Mouse (Mus musculus): Measurements from ENCODE around the gene Taf8. TPM values are rescaled to one million over a fixed set of nuclear protein-coding genes. Genes with fewer than 3 reads are reported as not detected.

Gene Taf8
- total and polyA plus RNA-seq, 2 experiments from 2014 or later = 11.5 to 26.4 TPM

GRCm38 (mm10) chr17:47444113-47444512 is 58.0 kb downstream of the Taf8 start:
- TF ChIP-seq EP300 (IDR thresholded peaks at IDR 0.05; ENCODE audit: low read depth) (no peak), CTCF (IDR thresholded peaks at IDR 0.05; ENCODE audit: low read depth) (no peak)
- no peak overlapping the region for H3K4me3 ChIP-seq (ENCODE audit: low read depth, low read length)
- ATAC-seq (ENCODE audit: insufficient read depth, low read depth) (no peak), DNase-seq (ENCODE audit: low spot score) (no peak)
- 49% methylated on average over 6 of the region's 6 CpGs for WGBS
- H3K9me3 ChIP-seq (replicated peaks; ENCODE audit: control insufficient read depth, low read length) = no peaks in the 10 kb centered on the region
- peak overlapping the region; percentile 38 for H3K9ac ChIP-seq (replicated peaks; ENCODE audit: low read depth, low read length)
- H3K27me3 ChIP-seq (ENCODE audit: control insufficient read depth, insufficient read depth, low read length) = no peaks in the 10 kb centered on the region
- H3K4me1 ChIP-seq (ENCODE audit: control insufficient read depth, insufficient read depth) = peaks cover 51% of the 10 kb centered on the region
- peak overlapping the region; percentile 64 for H3K27ac ChIP-seq (ENCODE audit: low read depth)
- H3K4me2 ChIP-seq (ENCODE audit: low read depth, low read length) = no peak overlapping the region
- no peaks in the 10 kb centered on the region for H3K36me3 ChIP-seq (replicated peaks; ENCODE audit: control insufficient read depth, insufficient read depth, low read length)

GRCm38 (mm10) chr17:47442271-47442670 is 59.8 kb downstream of the Taf8 start:
- peaks cover 45% of the 10 kb centered on the region for H3K4me1 ChIP-seq (ENCODE audit: control insufficient read depth, insufficient read depth)

GRCm38 (mm10) chr17:47441296-47442051 is 60.6 kb downstream of the Taf8 start:
- H3K4me2 ChIP-seq (ENCODE audit: low read depth, low read length) = no peak overlapping the region
- H3K9me3 ChIP-seq (replicated peaks; ENCODE audit: control insufficient read depth, low read length) = no peaks in the 10 kb centered on the region
- peaks cover 45% of the 10 kb centered on the region for H3K4me1 ChIP-seq (ENCODE audit: control insufficient read depth, insufficient read depth)
- TF ChIP-seq CTCF (IDR thresholded peaks at IDR 0.05; ENCODE audit: low read depth) = no peak
- no peak for TF ChIP-seq EP300 (IDR thresholded peaks at IDR 0.05; ENCODE audit: low read depth)
- no peak overlapping the region for H3K9ac ChIP-seq (replicated peaks; ENCODE audit: low read depth, low read length)
- no peaks in the 10 kb centered on the region for H3K27me3 ChIP-seq (ENCODE audit: control insufficient read depth, insufficient read depth, low read length)
- ATAC-seq (ENCODE audit: insufficient read depth, low read depth) = peak; percentile 28; the same call in 1 of the 2 replicates
- no peak overlapping the region for H3K4me3 ChIP-seq (ENCODE audit: low read depth, low read length)
- DNase-seq (ENCODE audit: low spot score) = no peak
- peak overlapping the region; percentile 58; the same call in 1 of the 2 replicates for H3K27ac ChIP-seq (ENCODE audit: low read depth)
- H3K36me3 ChIP-seq (replicated peaks; ENCODE audit: control insufficient read depth, insufficient read depth, low read length) = no peaks in the 10 kb centered on the region
- 48% methylated on average over 19 of the region's 19 CpGs for WGBS

More at GRCm38 (mm10) chr17:47442271-47442670, 59.8 kb downstream of the Taf8 start:
- H3K36me3 ChIP-seq (replicated peaks; ENCODE audit: control insufficient read depth, insufficient read depth, low read length) = no peaks in the 10 kb centered on the region
- H3K9me3 ChIP-seq (replicated peaks; ENCODE audit: control insufficient read depth, low read length) = no peaks in the 10 kb centered on the region
- WGBS = 75% methylated on average over 3 of the region's 3 CpGs
- H3K4me2 ChIP-seq (ENCODE audit: low read depth, low read length) = no peak overlapping the region
- no peak overlapping the region; the same call in 1 of the 2 replicates for H3K27ac ChIP-seq (ENCODE audit: low read depth)
- no peak overlapping the region for H3K4me3 ChIP-seq (ENCODE audit: low read depth, low read length)
- DNase-seq (ENCODE audit: low spot score) (no peak), ATAC-seq (ENCODE audit: insufficient read depth, low read depth) (no peak)
- no peak overlapping the region for H3K9ac ChIP-seq (replicated peaks; ENCODE audit: low read depth, low read length)
- H3K27me3 ChIP-seq (ENCODE audit: control insufficient read depth, insufficient read depth, low read length) = no peaks in the 10 kb centered on the region
- TF ChIP-seq CTCF (IDR thresholded peaks at IDR 0.05; ENCODE audit: low read depth) (peak; percentile 10; the same call in 1 of the 2 replicates), EP300 (IDR thresholded peaks at IDR 0.05; ENCODE audit: low read depth) (no peak)

GRCm38 (mm10) chr17:47440359-47440890 is 61.7 kb downstream of the Taf8 start:
- H3K27ac ChIP-seq (ENCODE audit: low read depth) = peak overlapping the region; percentile 40; the same call in 1 of the 2 replicates
- no peaks in the 10 kb centered on the region for H3K27me3 ChIP-seq (ENCODE audit: control insufficient read depth, insufficient read depth, low read length)
- H3K36me3 ChIP-seq (replicated peaks; ENCODE audit: control insufficient read depth, insufficient read depth, low read length) = no peaks in the 10 kb centered on the region
- no peak overlapping the region for H3K9ac ChIP-seq (replicated peaks; ENCODE audit: low read depth, low read length)
- peaks cover 35% of the 10 kb centered on the region for H3K4me1 ChIP-seq (ENCODE audit: control insufficient read depth, insufficient read depth)
- H3K9me3 ChIP-seq (replicated peaks; ENCODE audit: control insufficient read depth, low read length) = no peaks in the 10 kb centered on the region
- no peak overlapping the region for H3K4me2 ChIP-seq (ENCODE audit: low read depth, low read length)
- no peak for DNase-seq (ENCODE audit: low spot score)
- no peak for TF ChIP-seq EP300 (IDR thresholded peaks at IDR 0.05; ENCODE audit: low read depth)
- no peak for TF ChIP-seq CTCF (IDR thresholded peaks at IDR 0.05; ENCODE audit: low read depth)
- WGBS = 31% methylated on average over 9 of the region's 9 CpGs
- no peak overlapping the region for H3K4me3 ChIP-seq (ENCODE audit: low read depth, low read length)
- no peak for ATAC-seq (ENCODE audit: insufficient read depth, low read depth)

- Histone ChIP-seq H3K4me1 (ENCODE audit: control insufficient read depth, insufficient read depth) (peaks cover 34% of the 10 kb centered on the region; the same call in 1 of the 2 replicates), H3K4me3 (ENCODE audit: low read depth, low read length) (no peak overlapping the region), H3K27ac (ENCODE audit: low read depth) (no peak overlapping the region), H3K4me2 (ENCODE audit: low read depth, low read length) (no peak overlapping the region), H3K9me3 (replicated peaks; ENCODE audit: control insufficient read depth, low read length) (no peaks in the 10 kb centered on the region), H3K36me3 (replicated peaks; ENCODE audit: control insufficient read depth, insufficient read depth, low read length) (no peaks in the 10 kb centered on the region), H3K27me3 (ENCODE audit: control insufficient read depth, insufficient read depth, low read length) (no peaks in the 10 kb centered on the region), H3K9ac (replicated peaks; ENCODE audit: low read depth, low read length) (no peak overlapping the region)
- WGBS = 59% methylated on average over 9 of the region's 9 CpGs
- ATAC-seq (ENCODE audit: insufficient read depth, low read depth) (no peak), DNase-seq (ENCODE audit: low spot score) (no peak)
- no peak for TF ChIP-seq CTCF (IDR thresholded peaks at IDR 0.05; ENCODE audit: low read depth)
- no peak for TF ChIP-seq EP300 (IDR thresholded peaks at IDR 0.05; ENCODE audit: low read depth)
These were observed 62.6 kb downstream of the Taf8 start for GRCm38 (mm10) chr17:47439396-47440028.

Measured in heart, postnatal 0 days (tissue).